Mouse (Mus musculus) left cerebral cortex, adult 9 months (tissue): ENCODE results near the gene Cphx3.
"Not testable (repeated sequence)": the region's sequence is repeated elsewhere in the genome, so short reads cannot be mapped to it uniquely, and the experiment has no call there.

Source experiments
- DNase-seq, 2 experiments: peaks; one replicate each; pipeline ENCODE4 v3.0.0; 2022; ENCODE audit warnings: low spot score in 2 of 2

The Cphx3 gene

DNA sequence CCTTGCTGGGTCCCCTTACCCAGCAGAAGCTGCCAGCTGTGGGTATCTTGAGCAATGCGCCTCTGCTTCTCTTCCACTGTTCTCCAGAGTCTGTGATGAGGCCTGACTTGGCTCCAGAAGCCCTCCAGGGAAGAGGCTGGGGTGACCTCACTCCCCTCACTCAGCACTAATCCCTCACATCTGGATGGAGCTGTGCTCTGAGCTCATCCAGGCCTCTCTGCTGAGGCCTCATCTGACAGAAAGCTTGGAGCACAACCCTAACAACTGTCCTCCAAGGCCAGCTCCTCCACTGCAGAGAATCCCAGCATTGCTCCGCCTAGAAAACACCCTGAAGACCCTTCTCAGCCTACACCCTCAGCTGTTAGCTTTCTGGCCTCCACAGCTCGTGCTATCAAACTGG is 91.9 kb downstream of the Cphx3 start:
- DNase-seq = not testable (repeated sequence)

DNA sequence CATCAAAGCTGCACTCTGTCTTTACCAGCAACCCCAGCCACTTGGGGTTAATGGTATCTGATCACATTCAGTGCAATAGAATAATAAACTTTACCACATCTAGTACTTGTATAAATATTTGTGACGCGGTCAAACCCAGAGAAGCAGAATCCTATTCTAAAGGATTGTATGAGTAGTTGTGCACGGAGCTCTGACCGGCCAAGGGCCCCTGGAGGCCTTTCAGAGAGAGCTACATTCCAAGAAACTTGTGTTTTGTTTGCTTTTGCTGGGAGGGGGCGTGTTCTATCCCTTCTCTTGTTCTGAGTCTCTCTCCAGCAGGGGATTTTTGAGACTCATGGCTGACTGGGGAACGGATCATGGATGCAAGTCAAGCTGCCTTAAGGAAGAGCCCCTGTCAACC is 92.9 kb downstream of the Cphx3 start:
- not testable (repeated sequence) for DNase-seq

DNA sequence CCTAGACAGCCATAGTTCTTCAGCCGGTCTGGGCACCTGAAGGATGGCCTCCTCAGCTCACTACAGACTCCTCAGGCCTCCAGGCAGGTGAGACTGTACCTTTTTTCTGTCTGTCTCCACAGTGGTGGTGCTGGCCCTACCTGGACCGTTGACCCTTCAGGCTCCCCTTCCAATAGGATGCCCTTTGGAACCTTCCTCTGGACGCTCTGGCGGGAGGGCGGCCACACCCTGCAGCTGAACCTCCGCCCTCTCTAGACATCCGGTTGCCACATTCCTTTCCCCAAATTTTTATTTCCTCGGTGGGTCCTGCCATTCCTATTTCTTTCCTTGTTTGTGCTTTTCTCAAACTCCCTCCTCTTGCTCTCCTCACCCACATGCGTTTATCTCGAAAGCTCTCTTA is 99.6 kb downstream of the Cphx3 start:
- DNase-seq = not testable (repeated sequence)

DNA sequence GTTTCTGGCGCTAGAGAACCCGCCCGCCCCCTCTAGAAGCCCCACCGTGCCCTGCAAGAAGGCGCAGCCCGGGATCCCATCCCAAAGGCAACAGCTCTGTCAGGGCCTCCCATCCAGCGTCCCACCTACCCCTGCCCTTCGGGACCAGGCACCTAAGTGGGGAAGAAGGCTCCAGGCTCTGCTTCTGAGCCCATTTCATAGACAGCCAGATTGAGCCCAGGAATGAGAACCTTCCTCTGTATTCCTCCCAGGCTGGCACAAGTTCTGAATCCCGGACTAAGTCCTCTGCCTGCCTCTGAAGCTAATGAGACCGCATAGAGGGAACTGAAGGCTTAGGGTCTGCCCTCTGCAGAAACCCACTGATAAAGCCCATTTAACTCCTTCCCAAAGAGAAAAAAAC is 100.3 kb downstream of the Cphx3 start, which contains the start of gene Plac9b:
TSS of gene Plac9b (minus strand) at position 101 of the 400 bp plus-strand sequence.
- not testable (repeated sequence) for DNase-seq

GRCm38 (mm10) chr14:26186638-26187037 is 104.5 kb downstream of the Cphx3 start:
- not testable (repeated sequence) for DNase-seq

GRCm38 (mm10) chr14:26188361-26188760 is 106.3 kb downstream of the Cphx3 start:
- DNase-seq = not testable (repeated sequence)

- DNase-seq = not testable (repeated sequence)
Measured at GRCm38 (mm10) chr14:26197851-26198250, 115.8 kb downstream of the Cphx3 start.

DNA sequence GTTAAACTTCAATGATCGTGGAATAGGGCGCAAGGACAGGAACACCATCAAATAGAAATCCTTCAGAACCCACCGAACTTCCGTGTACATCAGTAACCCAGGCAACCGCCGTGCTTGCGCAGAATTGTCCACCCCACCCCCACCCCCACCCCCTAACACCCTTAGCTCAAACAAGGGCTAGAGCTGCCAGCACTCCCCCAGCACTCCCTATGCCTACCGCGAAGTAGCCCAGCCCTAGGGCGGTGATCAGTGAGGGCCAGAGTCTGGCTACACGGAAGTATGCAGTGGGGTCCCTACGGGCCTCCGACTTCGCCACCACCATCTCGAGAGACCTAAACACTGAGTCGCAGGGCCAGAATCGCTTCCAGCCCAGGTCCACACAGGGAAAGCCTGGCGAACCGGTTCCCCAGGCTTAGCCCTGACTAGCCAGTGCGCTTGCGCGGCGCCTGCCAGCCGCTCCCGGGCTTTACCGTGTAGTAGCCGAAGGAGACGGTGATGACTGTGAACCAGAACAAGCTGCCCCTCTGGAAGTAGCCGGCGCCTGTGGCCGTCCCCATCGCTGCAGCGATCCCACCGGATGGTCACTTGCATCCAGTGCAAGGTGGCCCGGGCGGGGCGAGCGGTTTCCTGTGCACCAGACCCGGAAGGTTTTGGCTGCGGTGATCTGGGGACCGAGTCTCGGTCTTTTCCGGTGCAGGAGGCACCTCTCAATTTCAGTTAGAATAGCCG is 124.3 kb downstream of the Cphx3 start:
- DNase-seq = not testable (repeated sequence)

DNA sequence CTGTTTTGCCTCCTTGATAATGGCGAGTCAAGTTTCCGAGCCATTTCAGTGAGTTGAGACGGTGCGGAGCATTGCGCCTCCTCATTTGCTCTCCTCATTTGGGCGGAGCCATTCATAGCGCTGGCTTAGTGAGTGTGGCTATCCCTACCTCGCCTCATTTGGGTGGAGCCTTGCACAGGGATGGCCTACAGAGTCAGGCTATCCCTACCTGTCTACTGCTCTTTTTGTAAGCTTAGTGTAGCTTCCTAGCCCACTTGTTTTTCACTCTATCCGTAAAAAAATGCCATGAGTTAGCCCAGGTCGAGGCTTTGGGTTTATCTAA is 124.8 kb downstream of the Cphx3 start, which contains the start of gene Tmem254b:
TSS of gene Tmem254b (minus strand) at position 116 of the 322 bp plus-strand sequence.
- DNase-seq = not testable (repeated sequence)

DNA sequence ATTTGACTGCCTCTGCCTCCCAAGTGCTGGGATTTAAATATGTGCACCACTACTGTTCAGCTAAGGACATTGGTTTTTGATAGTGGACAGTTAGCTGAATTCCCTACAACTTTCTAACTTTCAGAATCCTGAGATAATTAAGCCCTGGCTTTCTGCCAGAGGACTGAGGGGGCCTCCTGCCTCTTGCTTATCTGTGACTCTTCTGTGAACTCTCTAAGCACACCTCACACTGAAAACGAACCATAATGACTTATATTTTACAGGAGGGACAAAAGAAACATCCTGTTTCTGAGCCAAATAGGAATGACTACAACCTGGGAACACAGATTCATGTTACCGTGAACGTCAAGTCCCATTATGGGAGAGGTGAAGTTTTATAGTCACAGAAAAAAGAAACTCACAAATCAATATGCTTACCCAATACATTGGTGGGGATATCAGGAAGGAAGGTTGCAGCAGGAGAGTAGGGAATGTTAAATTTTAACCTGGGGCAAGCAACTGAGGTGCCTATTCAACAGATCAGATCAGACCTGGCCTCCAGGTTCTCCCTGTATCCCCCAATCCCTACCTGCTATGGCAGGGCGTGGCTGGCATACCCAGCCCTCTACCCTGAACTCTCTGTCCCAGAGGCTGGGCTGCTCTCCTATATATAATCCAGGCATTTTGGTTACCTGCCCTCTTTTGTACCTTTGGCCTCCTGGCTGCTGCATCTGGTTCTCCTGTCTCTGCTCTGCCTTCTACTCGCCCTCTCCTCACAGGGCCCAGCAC is 134.3 kb downstream of the Cphx3 start:
- not testable (repeated sequence) for DNase-seq

DNA sequence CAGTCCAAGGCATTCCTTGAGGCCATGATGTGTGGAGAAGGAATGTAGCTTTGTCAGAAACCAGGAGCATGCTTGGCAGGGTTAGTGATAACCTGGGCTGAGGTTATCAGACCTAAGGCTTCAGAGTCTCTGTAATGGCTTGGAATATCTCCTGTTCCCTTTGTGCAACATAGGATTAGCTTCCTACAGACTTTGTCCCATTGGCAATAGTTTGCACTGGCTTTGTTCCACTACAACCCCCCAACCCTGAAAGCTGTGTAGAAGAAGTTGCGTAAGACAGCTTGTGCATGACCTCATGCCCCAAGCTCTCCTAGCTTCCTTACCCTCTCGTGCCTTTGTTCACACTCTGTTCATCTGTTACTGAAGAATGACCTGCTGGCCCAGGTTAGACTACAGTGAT is 155.1 kb downstream of the Cphx3 start:
- not testable (repeated sequence) for DNase-seq

- DNase-seq = not testable (repeated sequence)
Measured at GRCm38 (mm10) chr14:26257756-26258617, 175.9 kb downstream of the Cphx3 start, which contains the start of gene Duxbl3. Gene Duxbl3 (plus strand): TSS chr14:26257962.

- not testable (repeated sequence) for DNase-seq
Measured at GRCm38 (mm10) chr14:26258729-26259128, 176.6 kb downstream of the Cphx3 start.
